Mouse (Mus musculus): ENCODE measurements around the gene 2010111I01Rik. TPM values are rescaled to one million over a fixed set of nuclear protein-coding genes. Genes with fewer than 3 reads are reported as not detected.
"Not testable (repeated sequence)": the region's sequence is repeated elsewhere in the genome, so short reads cannot be mapped to it uniquely, and the experiment has no call there.

2010111I01Rik gene
- polyA plus RNA-seq, 1 experiment from 2014 or later = 80.8 TPM

GRCm38 (mm10) chr13:62996767-62997166 lies 32.1 kb downstream of the 2010111I01Rik start:
- no peak for ATAC-seq (ENCODE audit: insufficient read depth, low FRiP score, low TSS enrichment)

GRCm38 (mm10) chr13:63007491-63007890 lies 42.8 kb downstream of the 2010111I01Rik start:
- not testable (repeated sequence) for H3K27me3 ChIP-seq (ENCODE audit: control insufficient read depth, insufficient read depth, low read length); H3K4me2 ChIP-seq (ENCODE audit: low read depth); ATAC-seq (ENCODE audit: insufficient read depth, low FRiP score, low TSS enrichment); H3K9ac ChIP-seq (ENCODE audit: low read length); H3K9me3 ChIP-seq (ENCODE audit: control insufficient read depth, low read length); DNase-seq (ENCODE audit: low spot score); H3K4me1 ChIP-seq (ENCODE audit: control insufficient read depth, insufficient read depth, low read length); H3K27ac ChIP-seq (ENCODE audit: low read depth, low read length); H3K36me3 ChIP-seq (ENCODE audit: control insufficient read depth, insufficient read depth, low read length); H3K4me3 ChIP-seq (ENCODE audit: low read depth, low read length)
- WGBS = 82% methylated on average over 3 of the region's 3 CpGs

More at GRCm38 (mm10) chr13:62996767-62997166, 32.1 kb downstream of the 2010111I01Rik start:
- Histone ChIP-seq H3K36me3 (ENCODE audit: control insufficient read depth, insufficient read depth, low read length) (no peaks in the 10 kb centered on the region), H3K4me3 (ENCODE audit: low read depth, low read length) (no peak overlapping the region), H3K4me2 (ENCODE audit: low read depth) (no peak overlapping the region), H3K9me3 (ENCODE audit: control insufficient read depth, low read length) (no peaks in the 10 kb centered on the region), H3K9ac (ENCODE audit: low read length) (no peak overlapping the region), H3K27me3 (ENCODE audit: control insufficient read depth, insufficient read depth, low read length) (no peaks in the 10 kb centered on the region), H3K4me1 (ENCODE audit: control insufficient read depth, insufficient read depth, low read length) (no peaks in the 10 kb centered on the region), H3K27ac (ENCODE audit: low read depth, low read length) (no peak overlapping the region)
- 95% methylated on average over 2 of the region's 2 CpGs for WGBS
- no peak for DNase-seq (ENCODE audit: low spot score)

- Histone ChIP-seq H3K9me3 (ENCODE audit: control insufficient read depth, low read length) (no peaks in the 10 kb centered on the region), H3K4me3 (ENCODE audit: low read depth, low read length) (no peak overlapping the region), H3K4me2 (ENCODE audit: low read depth) (no peak overlapping the region), H3K9ac (ENCODE audit: low read length) (no peak overlapping the region), H3K27ac (ENCODE audit: low read depth, low read length) (no peak overlapping the region), H3K4me1 (ENCODE audit: control insufficient read depth, insufficient read depth, low read length) (no peaks in the 10 kb centered on the region), H3K27me3 (ENCODE audit: control insufficient read depth, insufficient read depth, low read length) (no peaks in the 10 kb centered on the region), H3K36me3 (ENCODE audit: control insufficient read depth, insufficient read depth, low read length) (no peaks in the 10 kb centered on the region)
- DNase-seq (ENCODE audit: low spot score) = no peak
- WGBS = 87% methylated on average over 2 of the region's 2 CpGs
- ATAC-seq (ENCODE audit: insufficient read depth, low FRiP score, low TSS enrichment) = no peak
Observed at GRCm38 (mm10) chr13:63010345-63011090, 45.8 kb downstream of the 2010111I01Rik start.

- ATAC-seq (ENCODE audit: insufficient read depth, low FRiP score, low TSS enrichment) = no peak
- no peaks in the 10 kb centered on the region for H3K27me3 ChIP-seq (ENCODE audit: control insufficient read depth, insufficient read depth, low read length)
- H3K36me3 ChIP-seq (ENCODE audit: control insufficient read depth, insufficient read depth, low read length) = no peaks in the 10 kb centered on the region
- DNase-seq (ENCODE audit: low spot score) = no peak
- no peak overlapping the region for H3K9ac ChIP-seq (ENCODE audit: low read length)
- 91% methylated on average over 1 of the region's 1 CpGs for WGBS
- no peak overlapping the region for H3K4me3 ChIP-seq (ENCODE audit: low read depth, low read length)
- H3K9me3 ChIP-seq (ENCODE audit: control insufficient read depth, low read length) = no peaks in the 10 kb centered on the region
- no peak overlapping the region for H3K27ac ChIP-seq (ENCODE audit: low read depth, low read length)
- H3K4me2 ChIP-seq (ENCODE audit: low read depth) = no peak overlapping the region
- H3K4me1 ChIP-seq (ENCODE audit: control insufficient read depth, insufficient read depth, low read length) = no peaks in the 10 kb centered on the region
Observed at GRCm38 (mm10) chr13:63014353-63014752, 49.7 kb downstream of the 2010111I01Rik start.

GRCm38 (mm10) chr13:63015362-63015761 lies 50.7 kb downstream of the 2010111I01Rik start:
- WGBS = 88% methylated on average over 4 of the region's 4 CpGs
- Histone ChIP-seq H3K27me3 (ENCODE audit: control insufficient read depth, insufficient read depth, low read length) (no peaks in the 10 kb centered on the region), H3K9me3 (ENCODE audit: control insufficient read depth, low read length) (no peaks in the 10 kb centered on the region), H3K4me1 (ENCODE audit: control insufficient read depth, insufficient read depth, low read length) (no peaks in the 10 kb centered on the region), H3K27ac (ENCODE audit: low read depth, low read length) (no peak overlapping the region), H3K9ac (ENCODE audit: low read length) (no peak overlapping the region), H3K4me3 (ENCODE audit: low read depth, low read length) (no peak overlapping the region), H3K4me2 (ENCODE audit: low read depth) (no peak overlapping the region), H3K36me3 (ENCODE audit: control insufficient read depth, insufficient read depth, low read length) (no peaks in the 10 kb centered on the region)
- ATAC-seq (ENCODE audit: insufficient read depth, low FRiP score, low TSS enrichment) = no peak
- DNase-seq (ENCODE audit: low spot score) = no peak

GRCm38 (mm10) chr13:63016056-63016455 lies 51.4 kb downstream of the 2010111I01Rik start:
- H3K36me3 ChIP-seq (ENCODE audit: control insufficient read depth, insufficient read depth, low read length) = no peaks in the 10 kb centered on the region
- H3K9me3 ChIP-seq (ENCODE audit: control insufficient read depth, low read length) = no peaks in the 10 kb centered on the region
- DNase-seq (ENCODE audit: low spot score) (no peak), ATAC-seq (ENCODE audit: insufficient read depth, low FRiP score, low TSS enrichment) (no peak)
- 86% methylated on average over 3 of the region's 3 CpGs for WGBS
- H3K4me2 ChIP-seq (ENCODE audit: low read depth) = no peak overlapping the region
- H3K27ac ChIP-seq (ENCODE audit: low read depth, low read length) = no peak overlapping the region
- H3K4me3 ChIP-seq (ENCODE audit: low read depth, low read length) = no peak overlapping the region
- H3K4me1 ChIP-seq (ENCODE audit: control insufficient read depth, insufficient read depth, low read length) = no peaks in the 10 kb centered on the region
- no peaks in the 10 kb centered on the region for H3K27me3 ChIP-seq (ENCODE audit: control insufficient read depth, insufficient read depth, low read length)
- no peak overlapping the region for H3K9ac ChIP-seq (ENCODE audit: low read length)

- no peaks in the 10 kb centered on the region for H3K27me3 ChIP-seq (ENCODE audit: control insufficient read depth, insufficient read depth, low read length)
- no peaks in the 10 kb centered on the region for H3K36me3 ChIP-seq (ENCODE audit: control insufficient read depth, insufficient read depth, low read length)
- 70% methylated on average over 7 of the region's 7 CpGs for WGBS
- DNase-seq (ENCODE audit: low spot score) (no peak), ATAC-seq (ENCODE audit: insufficient read depth, low FRiP score, low TSS enrichment) (no peak)
- H3K4me3 ChIP-seq (ENCODE audit: low read depth, low read length) = no peak overlapping the region
- no peaks in the 10 kb centered on the region for H3K4me1 ChIP-seq (ENCODE audit: control insufficient read depth, insufficient read depth, low read length)
- no peak overlapping the region for H3K4me2 ChIP-seq (ENCODE audit: low read depth)
- no peak overlapping the region for H3K9ac ChIP-seq (ENCODE audit: low read length)
- no peaks in the 10 kb centered on the region for H3K9me3 ChIP-seq (ENCODE audit: control insufficient read depth, low read length)
- H3K27ac ChIP-seq (ENCODE audit: low read depth, low read length) = no peak overlapping the region
Observed at GRCm38 (mm10) chr13:63023243-63024217, 58.8 kb downstream of the 2010111I01Rik start.

GRCm38 (mm10) chr13:63030023-63030422 lies 65.3 kb downstream of the 2010111I01Rik start:
- Histone ChIP-seq H3K4me2 (ENCODE audit: low read depth) (no peak overlapping the region), H3K27me3 (ENCODE audit: control insufficient read depth, insufficient read depth, low read length) (no peaks in the 10 kb centered on the region), H3K9ac (ENCODE audit: low read length) (no peak overlapping the region), H3K4me1 (ENCODE audit: control insufficient read depth, insufficient read depth, low read length) (no peaks in the 10 kb centered on the region), H3K36me3 (ENCODE audit: control insufficient read depth, insufficient read depth, low read length) (no peaks in the 10 kb centered on the region), H3K4me3 (ENCODE audit: low read depth, low read length) (no peak overlapping the region), H3K27ac (ENCODE audit: low read depth, low read length) (no peak overlapping the region), H3K9me3 (ENCODE audit: control insufficient read depth, low read length) (no peaks in the 10 kb centered on the region)
- WGBS = 66% methylated on average over 1 of the region's 1 CpGs
- DNase-seq (ENCODE audit: low spot score) = no peak
- ATAC-seq (ENCODE audit: insufficient read depth, low FRiP score, low TSS enrichment) = no peak

Measured in neural tube, embryonic 11.5 days (tissue).